Mouse (Mus musculus) testis, adult 2 months (tissue): Measurements from ENCODE around the gene Dchs2.

Experiments
- CTCF ChIP-seq: fragments of 200-500 bp; IDR thresholded peaks from 2 replicates; pipeline ENCODE4 v1.5.1; 2012; ENCODE audit warnings: low read depth, mild to moderate bottlenecking, inconsistent platforms, low read length, moderate library complexity; ENCODE audit not compliant: control insufficient read depth, insufficient read depth, insufficient replicate concordance
- POLR2A ChIP-seq: fragments of 200-500 bp; IDR thresholded peaks from 2 replicates; pipeline ENCODE4 v1.6.1; 2012; ENCODE audit warnings: low read depth, mild to moderate bottlenecking, inconsistent platforms, low read length, moderate library complexity; ENCODE audit not compliant: control insufficient read depth

DNA sequence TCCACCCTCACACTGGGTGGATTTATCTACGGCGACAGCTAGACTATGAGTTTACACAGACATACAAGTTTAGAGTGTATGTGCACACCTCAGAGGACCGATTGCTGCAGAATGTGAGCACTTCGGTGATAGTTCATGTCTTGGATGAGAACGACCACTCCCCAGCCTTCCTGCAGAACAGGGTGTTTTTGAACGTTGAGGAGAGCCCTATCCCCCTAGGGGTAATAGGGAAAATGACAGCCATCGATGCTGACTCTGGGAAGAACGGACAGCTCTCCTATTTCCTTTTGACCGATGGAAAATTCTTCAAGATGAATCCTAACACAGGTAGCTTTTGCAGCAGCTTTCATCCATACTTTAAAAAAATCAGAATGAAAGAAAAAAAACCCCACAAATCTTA is 143.2 kb downstream of the Dchs2 start:
- TF ChIP-seq CTCF = no peak
- TF ChIP-seq POLR2A = no peak
